Mouse (Mus musculus): ENCODE results near the gene Cd2bp2. TPM values are rescaled to one million over a fixed set of nuclear protein-coding genes. Genes with fewer than 3 reads are reported as not detected.

Gene Cd2bp2
- 111 and 114 TPM in 2 replicates for polyA plus RNA-seq (2016; fragmentation: Nextera tagmentation; extraction: Ambion mirVana)

- peak within 1 kb of the TSS; percentile 93 for H3K27ac ChIP-seq
- no peaks in the 10 kb centered on the region for H3K9me3 ChIP-seq
- no peaks in the 10 kb centered on the region for H3K27me3 ChIP-seq (ENCODE audit: poor library complexity, severe bottlenecking)
- peak within 1 kb of the TSS; percentile 86 for H3K4me3 ChIP-seq
- peaks cover 84% of the 10 kb centered on the region for H3K36me3 ChIP-seq (replicated peaks)
- H3K4me1 ChIP-seq, result peaks cover 33% of the 10 kb centered on the region
- DNase-seq (ENCODE audit: extremely low spot score, low spot score), result peak; percentile 97
- WGBS, result under 1% methylated on average over 51 of the region's 51 CpGs
These were observed at the start of gene Cd2bp2 for GRCm38 (mm10) chr7:127195544-127196295. Gene Cd2bp2, minus strand, starts transcription at chr7:127196050.

DNA sequence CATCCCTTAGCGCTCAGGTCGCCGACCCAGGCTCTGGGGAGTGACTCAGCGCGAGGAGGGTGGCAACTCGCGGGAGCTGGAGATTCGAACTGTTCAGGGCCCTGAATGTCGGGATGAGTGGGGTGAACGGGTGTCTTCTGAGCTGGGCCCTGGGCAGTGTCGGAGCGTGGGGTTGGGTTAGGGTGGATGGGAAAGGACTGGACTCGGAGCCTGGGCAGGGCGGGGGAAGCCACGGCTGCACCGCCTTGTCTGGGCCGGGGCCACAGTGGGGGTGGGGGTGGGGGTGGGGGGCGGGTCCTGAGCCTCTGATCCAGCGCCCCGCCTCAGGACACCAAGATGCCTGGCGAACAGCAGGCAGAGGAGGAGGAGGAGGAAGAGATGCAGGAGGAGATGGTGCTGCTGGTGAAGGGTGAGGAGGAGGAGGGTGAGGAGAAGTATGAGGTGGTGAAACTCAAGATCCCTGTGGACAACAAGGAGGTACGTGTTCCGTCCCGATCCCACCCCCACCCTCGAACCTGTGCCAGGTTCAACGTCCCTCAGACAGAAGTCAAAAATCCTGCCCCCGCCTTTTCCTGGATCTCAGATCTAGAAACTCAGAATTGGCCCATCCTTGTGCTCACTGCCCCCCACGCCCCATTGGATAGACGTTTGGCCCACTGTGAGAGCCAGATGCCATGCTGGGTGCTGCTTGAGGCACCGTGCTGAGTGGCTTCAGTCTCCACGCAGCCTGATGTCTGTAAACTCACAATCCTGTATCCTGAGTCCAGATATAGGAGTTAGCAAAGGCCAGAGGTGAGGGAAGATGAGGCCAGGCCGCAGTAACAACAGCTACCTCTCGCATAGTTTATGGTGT, 49.0 kb upstream of the Cd2bp2 start:
- H3K36me3 ChIP-seq (replicated peaks), result peaks cover 56% of the 10 kb centered on the region
- 14% methylated on average over 32 of the region's 33 CpGs for WGBS

GRCm38 (mm10) chr7:127243870-127244657, 48.2 kb upstream of the Cd2bp2 start, which contains the start of gene Zfp771:
Gene Zfp771, plus strand, starts transcription at chr7:127244274.
- 1% methylated on average over 56 of the region's 56 CpGs for WGBS
- Histone ChIP-seq H3K27ac (peak within 1 kb of the TSS; percentile 94), H3K4me1 (peaks cover 35% of the 10 kb centered on the region), H3K4me3 (peak within 1 kb of the TSS; percentile 80), H3K9me3 (peaks cover 8% of the 10 kb centered on the region; the same call in 1 of the 2 replicates), H3K27me3 (ENCODE audit: poor library complexity, severe bottlenecking) (no peaks in the 10 kb centered on the region), H3K36me3 (replicated peaks) (peaks cover 56% of the 10 kb centered on the region)
- DNase-seq (ENCODE audit: extremely low spot score, low spot score), result peak; percentile 92

More for the DNA sequence above, 49.0 kb upstream of the Cd2bp2 start:
- Histone ChIP-seq H3K4me3 (peak overlapping the region; percentile 80), H3K4me1 (peaks cover 35% of the 10 kb centered on the region), H3K27me3 (ENCODE audit: poor library complexity, severe bottlenecking) (no peaks in the 10 kb centered on the region), H3K9me3 (peaks cover 8% of the 10 kb centered on the region; the same call in 1 of the 2 replicates), H3K27ac (peak overlapping the region; percentile 94)
- no peak for DNase-seq (ENCODE audit: extremely low spot score, low spot score)

GRCm38 (mm10) chr7:127243361-127243867, 47.6 kb upstream of the Cd2bp2 start:
- peaks cover 56% of the 10 kb centered on the region for H3K36me3 ChIP-seq (replicated peaks)
- peaks cover 35% of the 10 kb centered on the region for H3K4me1 ChIP-seq
- peak overlapping the region; percentile 80 for H3K4me3 ChIP-seq
- peak overlapping the region; percentile 94; the same call in 1 of the 2 replicates for H3K27ac ChIP-seq
- no peak for DNase-seq (ENCODE audit: extremely low spot score, low spot score)
- peaks cover 8% of the 10 kb centered on the region; the same call in 1 of the 2 replicates for H3K9me3 ChIP-seq
- WGBS, result 48% methylated on average over 2 of the region's 2 CpGs
- H3K27me3 ChIP-seq (ENCODE audit: poor library complexity, severe bottlenecking), result no peaks in the 10 kb centered on the region

- Histone ChIP-seq H3K9me3 (peaks cover 27% of the 10 kb centered on the region), H3K4me1 (peaks cover 38% of the 10 kb centered on the region), H3K36me3 (replicated peaks) (peaks cover 75% of the 10 kb centered on the region), H3K27me3 (ENCODE audit: poor library complexity, severe bottlenecking) (no peaks in the 10 kb centered on the region), H3K4me3 (peak overlapping the region; percentile 73), H3K27ac (no peak overlapping the region)
- 97% methylated on average over 2 of the region's 2 CpGs for WGBS
- no peak for DNase-seq (ENCODE audit: extremely low spot score, low spot score)
These were observed 38.9 kb upstream of the Cd2bp2 start for GRCm38 (mm10) chr7:127234777-127235176.

- Histone ChIP-seq H3K4me3 (peak overlapping the region; percentile 73), H3K9me3 (peaks cover 27% of the 10 kb centered on the region), H3K4me1 (peaks cover 39% of the 10 kb centered on the region), H3K27ac (peak overlapping the region; percentile 100), H3K36me3 (replicated peaks) (peaks cover 75% of the 10 kb centered on the region), H3K27me3 (ENCODE audit: poor library complexity, severe bottlenecking) (no peaks in the 10 kb centered on the region)
- DNase-seq (ENCODE audit: extremely low spot score, low spot score), result no peak
- 8% methylated on average over 9 of the region's 9 CpGs for WGBS
These were observed 37.9 kb upstream of the Cd2bp2 start for GRCm38 (mm10) chr7:127233765-127234164.

DNA sequence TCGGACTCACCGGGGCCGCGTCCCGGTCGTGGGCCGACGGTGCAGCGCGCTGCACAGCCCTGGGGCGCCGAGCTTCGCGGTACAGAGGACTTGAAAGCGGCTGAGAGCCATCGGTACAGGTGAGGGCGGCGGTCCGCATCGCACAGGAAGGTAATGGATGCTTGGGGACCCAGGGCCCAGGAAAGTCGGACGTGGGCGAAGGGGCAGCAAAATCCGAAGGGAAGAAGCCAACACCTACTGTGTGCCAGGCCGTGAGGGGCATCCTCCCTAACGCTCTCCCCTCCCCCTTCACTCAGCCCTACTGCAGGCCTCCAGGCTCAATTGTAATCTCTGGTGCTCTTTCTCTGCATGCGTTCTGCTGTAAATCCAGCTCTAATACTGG, 37.5 kb upstream of the Cd2bp2 start:
- peak overlapping the region; percentile 100 for H3K27ac ChIP-seq
- DNase-seq (ENCODE audit: extremely low spot score, low spot score), result no peak
- H3K36me3 ChIP-seq (replicated peaks), result peaks cover 75% of the 10 kb centered on the region
- peaks cover 27% of the 10 kb centered on the region for H3K9me3 ChIP-seq
- H3K4me3 ChIP-seq, result peak overlapping the region; percentile 73
- peaks cover 39% of the 10 kb centered on the region for H3K4me1 ChIP-seq
- no peaks in the 10 kb centered on the region for H3K27me3 ChIP-seq (ENCODE audit: poor library complexity, severe bottlenecking)
- under 1% methylated on average over 27 of the region's 27 CpGs for WGBS

GRCm38 (mm10) chr7:127232622-127233367, 36.9 kb upstream of the Cd2bp2 start, which contains the start of the genes Zfp553 and Sept1:
Gene Zfp553, plus strand, starts transcription at chr7:127233061.
Gene Sept1, minus strand, starts transcription at chr7:127233130.
- Histone ChIP-seq H3K4me3 (peak within 1 kb of the TSS; percentile 73), H3K36me3 (replicated peaks) (peaks cover 73% of the 10 kb centered on the region), H3K9me3 (peaks cover 27% of the 10 kb centered on the region), H3K4me1 (peaks cover 39% of the 10 kb centered on the region), H3K27me3 (ENCODE audit: poor library complexity, severe bottlenecking) (no peaks in the 10 kb centered on the region), H3K27ac (peak within 1 kb of the TSS; percentile 100)
- peak; percentile 92 for DNase-seq (ENCODE audit: extremely low spot score, low spot score)
- under 1% methylated on average over 64 of the region's 64 CpGs for WGBS

- Histone ChIP-seq H3K4me3 (peak overlapping the region; percentile 73), H3K36me3 (replicated peaks) (peaks cover 73% of the 10 kb centered on the region), H3K4me1 (peaks cover 39% of the 10 kb centered on the region), H3K9me3 (peaks cover 21% of the 10 kb centered on the region), H3K27me3 (ENCODE audit: poor library complexity, severe bottlenecking) (no peaks in the 10 kb centered on the region), H3K27ac (peak overlapping the region; percentile 100)
- 16% methylated on average over 20 of the region's 20 CpGs for WGBS
- DNase-seq (ENCODE audit: extremely low spot score, low spot score), result no peak
These were observed 36.2 kb upstream of the Cd2bp2 start for GRCm38 (mm10) chr7:127231826-127232621.

- peaks cover 71% of the 10 kb centered on the region for H3K36me3 ChIP-seq (replicated peaks)
- H3K4me1 ChIP-seq, result peaks cover 39% of the 10 kb centered on the region
- peak overlapping the region; percentile 73 for H3K4me3 ChIP-seq
- peaks cover 14% of the 10 kb centered on the region for H3K9me3 ChIP-seq
- H3K27me3 ChIP-seq (ENCODE audit: poor library complexity, severe bottlenecking), result no peaks in the 10 kb centered on the region
- 83% methylated on average over 3 of the region's 3 CpGs for WGBS
- H3K27ac ChIP-seq, result peak overlapping the region; percentile 100
- DNase-seq (ENCODE audit: extremely low spot score, low spot score), result no peak
These were observed 35.5 kb upstream of the Cd2bp2 start for GRCm38 (mm10) chr7:127231376-127231775.

Measured in forebrain, embryonic 10.5 days (tissue).